Mouse (Mus musculus): ENCODE measurements around the gene Khnyn.

Gene Khnyn

DNA sequence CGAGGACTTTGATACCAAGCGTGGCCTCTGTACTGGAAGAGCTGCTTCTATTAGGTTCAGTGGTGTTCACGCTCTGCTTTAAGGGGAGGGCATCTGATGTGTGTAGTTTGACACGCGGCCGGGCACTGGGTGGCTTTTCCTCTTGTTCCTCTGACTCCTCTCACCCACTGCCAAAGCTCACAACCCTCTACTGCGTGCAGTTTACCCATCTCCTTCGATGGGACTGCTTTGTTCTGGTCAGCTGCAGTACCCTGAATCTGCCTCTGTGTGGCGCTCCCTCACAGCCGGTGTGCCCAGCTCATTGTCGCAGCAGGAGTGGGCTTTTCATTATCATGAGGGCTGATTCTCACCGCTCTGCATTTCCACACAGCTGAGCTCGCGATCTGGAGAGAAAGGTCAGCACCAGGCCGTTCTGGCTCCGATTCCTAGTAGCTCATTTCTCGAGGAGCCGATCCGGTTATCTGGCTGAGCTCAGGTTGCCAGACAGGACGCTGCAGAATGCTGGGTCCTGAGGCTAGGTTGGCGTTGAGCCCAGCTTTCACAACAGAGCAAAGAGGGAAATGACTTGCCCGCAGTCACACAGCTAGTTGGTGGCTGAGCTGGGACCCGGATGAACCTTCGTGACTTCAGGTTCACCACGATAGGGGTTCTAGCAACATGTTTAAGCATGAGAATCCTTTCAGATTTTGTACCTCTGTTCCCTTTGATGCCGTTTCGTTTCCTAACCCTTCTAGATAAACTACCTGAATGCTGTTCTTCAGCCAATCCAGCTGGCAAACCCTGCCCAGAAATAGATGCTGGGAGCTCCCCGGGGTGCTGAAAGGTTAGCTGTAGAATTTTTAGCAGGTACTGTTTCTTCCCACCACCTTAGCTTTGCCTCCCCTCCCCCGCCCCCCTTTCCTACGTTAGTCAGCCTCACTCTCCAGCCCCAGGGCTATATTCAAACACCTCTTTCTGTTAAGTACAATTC is 10.7 kb upstream of the Khnyn start:
- DNase-seq: peak; percentile 92

DNA sequence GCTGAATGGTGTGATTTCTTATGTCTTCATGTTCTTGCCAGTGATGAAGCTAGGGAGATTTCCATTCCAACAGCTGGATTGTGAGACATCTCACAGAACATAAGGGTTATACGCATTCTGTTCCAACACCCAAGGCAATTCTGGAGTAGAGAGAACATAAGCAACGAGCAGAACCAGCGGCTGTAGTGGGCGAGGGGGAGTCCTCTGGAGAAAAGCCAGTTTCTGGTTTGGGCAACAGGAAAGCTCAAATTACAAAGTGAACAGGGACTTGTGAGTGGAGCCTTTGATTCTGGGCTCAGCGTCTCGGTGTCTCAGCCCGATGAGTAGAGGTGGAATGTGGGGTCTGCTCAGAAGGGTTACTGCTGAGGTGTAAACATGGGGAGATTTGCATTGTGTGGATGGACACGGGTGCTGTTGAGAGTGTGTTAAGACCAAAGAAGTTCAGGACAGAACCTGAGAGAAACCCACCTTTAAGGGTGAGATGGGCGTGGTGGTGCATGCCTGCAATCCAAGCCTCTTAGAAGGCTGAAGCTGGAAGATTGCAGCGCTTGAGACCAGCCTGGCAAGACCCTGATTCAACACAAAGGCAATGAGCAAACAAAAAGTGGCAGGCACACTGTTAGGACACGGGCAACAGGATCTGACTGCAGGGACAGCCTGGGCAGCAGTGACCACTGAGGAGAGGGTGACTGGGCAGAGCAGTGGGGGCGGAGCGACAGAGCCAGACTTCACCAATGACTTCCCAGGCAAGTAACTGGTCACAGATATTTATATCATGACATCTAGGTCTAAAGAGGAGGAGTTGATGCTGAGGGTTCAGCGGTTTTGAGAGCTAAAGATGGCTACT is 7.1 kb upstream of the Khnyn start:
- DNase-seq: peak; percentile 77

DNA sequence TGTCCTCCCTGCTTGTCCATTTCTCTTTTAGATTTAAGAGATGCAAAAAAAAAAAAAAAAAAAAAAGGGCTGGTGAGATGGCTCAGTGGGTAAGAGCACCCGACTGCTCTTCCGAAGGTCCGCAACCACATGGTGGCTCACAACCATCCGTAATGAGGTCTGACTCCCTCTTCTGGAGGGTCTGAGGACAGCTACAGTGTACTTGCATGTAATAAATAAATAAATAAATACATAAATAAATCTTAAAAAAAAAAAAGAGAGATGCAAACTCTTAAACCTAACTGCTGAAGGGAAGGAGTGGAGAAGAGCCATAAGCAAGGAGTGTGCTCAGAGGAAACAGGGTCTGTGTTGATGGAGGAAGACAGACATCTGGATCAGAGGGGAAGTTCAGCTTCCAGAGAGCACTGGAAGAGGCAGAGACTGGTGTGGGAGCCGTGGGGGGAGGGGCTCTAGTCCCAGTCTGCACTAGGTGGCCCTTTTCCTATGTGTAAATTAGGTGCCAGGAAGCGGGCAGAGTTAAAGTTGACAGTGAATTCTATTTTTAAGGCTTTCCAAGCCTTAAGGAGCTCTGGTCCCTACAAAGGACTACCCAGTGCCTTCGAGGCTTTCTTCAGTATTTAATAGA is 6.3 kb upstream of the Khnyn start:
- peak; percentile 64 for DNase-seq

DNA sequence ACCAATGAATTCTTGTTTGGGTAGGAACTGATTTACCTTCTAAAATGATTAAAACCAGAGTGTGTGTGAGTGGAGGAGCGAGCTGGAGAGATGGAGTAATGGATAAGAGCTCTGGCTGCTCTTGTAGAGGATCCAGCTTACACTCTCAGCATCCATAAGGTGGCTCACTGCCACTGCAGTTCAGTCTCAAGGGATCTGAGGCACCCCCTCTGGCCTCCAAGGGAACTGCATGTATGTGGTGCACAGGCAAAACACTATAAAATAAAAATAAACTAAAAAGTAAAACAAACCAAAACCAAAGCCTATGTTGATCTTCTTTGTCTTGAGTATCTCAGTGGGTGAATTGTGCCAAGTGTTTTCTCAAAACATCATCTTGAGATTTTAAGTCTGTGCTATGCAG is 5.1 kb upstream of the Khnyn start:
- peak; percentile 75 for DNase-seq

DNA sequence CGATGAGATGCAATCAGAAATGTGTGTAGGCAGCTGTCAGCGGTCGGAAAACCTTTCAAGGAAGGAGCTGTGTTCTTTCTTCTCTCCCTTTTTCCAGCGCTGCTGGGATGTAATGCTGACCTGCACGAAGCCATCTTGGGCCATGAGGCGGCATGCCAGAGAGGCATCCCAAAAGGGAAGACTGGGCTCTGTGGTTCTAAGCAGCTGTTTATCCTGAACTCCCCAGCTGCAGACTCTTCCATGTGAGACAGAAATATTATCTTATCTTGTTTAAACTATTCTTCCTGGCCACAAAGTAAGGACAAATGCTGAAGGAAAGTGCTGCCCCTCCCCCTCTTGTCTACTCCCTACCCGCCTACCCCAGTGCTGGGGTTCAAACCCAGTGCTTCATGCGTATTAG is 3.8 kb upstream of the Khnyn start:
- DNase-seq: peak; percentile 53

DNA sequence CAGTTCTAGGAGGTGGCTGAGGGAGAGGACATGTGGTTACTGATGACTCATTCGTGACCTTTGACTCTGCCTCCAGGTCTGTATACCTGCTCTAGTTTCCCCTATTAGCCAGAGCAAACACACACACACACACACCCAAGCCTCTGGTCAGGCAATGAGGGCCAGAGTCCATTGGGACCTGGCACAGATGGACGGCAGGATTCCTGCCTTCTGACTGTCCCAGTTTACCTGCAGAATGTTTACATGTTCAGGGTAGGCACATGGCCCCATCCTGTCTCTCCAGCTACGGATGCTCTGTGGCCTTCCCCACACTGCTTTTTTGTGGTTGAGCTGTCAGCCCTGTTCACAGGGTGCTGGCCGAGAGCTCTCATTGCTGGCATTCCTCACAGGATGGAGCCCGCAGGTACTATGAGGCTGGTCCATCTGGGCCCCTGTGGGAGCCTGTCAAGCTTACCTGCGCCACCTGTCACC is 2.5 kb upstream of the Khnyn start:
- DNase-seq: peak; percentile 99

DNA sequence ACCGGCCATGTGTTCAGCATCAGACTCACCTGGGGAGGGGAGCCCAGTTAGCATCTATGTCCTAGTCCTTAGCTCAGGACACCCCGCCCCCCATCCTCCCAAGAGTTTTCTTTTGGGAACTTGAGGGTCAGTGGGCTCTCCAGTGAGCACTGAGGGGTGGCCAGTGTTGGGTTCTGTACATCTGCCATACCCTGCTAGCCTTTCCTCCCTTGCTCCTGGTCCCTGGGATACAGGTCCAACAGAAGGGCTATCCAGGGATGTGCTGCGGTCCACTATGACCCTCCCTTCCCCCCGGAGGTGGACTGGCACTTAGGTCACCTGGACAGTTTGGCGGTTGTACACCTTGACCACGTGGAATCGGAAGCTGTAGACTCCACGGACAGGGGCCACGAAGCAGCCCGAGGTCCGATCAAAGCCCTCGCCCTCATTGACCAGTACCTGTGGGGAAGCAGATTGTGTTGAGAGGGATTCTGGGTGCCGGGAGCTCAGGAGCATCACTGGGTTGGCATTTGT is 1.5 kb upstream of the Khnyn start:
- peak; percentile 85 for DNase-seq

DNA sequence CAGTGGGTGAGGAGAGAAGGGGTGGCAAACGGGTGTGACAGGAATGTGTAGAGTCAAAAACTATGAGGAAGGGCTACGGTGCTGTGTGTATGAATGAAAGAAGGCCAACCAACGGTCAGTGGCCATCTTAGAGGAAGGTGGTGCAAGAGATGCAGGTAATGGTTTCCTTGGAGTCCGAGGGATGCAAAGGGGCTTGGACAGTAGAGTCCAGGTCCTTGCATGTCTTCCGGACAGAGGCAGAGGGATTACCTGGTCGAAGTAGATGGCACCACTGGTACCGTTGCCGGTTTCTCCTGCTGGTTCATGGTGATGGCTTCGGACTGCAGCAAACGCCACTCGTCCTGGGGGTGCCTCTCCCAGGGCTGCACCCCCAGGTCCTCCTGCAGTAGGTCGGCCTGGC is 1.1 kb upstream of the Khnyn start:
- DNase-seq: no peak

DNA sequence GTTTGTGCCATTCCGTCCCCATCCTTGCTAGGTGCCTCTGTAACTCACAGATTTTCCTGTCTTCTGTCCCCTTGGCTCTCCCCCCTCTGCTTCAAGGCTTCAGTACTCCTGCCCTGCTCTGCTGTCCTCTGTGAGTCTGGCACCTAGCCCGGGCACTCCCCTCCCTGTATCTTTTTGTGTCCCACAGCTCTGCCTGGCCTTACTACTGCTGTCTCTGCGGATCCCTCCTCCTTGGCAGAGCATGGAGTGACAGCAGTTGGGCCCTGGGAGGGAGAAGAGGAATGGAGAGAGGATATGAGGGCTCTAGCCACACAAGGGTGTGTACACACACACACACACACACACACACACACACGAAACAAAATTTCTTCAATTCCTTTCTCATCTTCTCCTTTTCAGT is 581 bp upstream of the Khnyn start, which contains the start of gene Cbln3:
Cbln3 (minus strand) TSS at position 227 of the 400 bp plus-strand sequence.
- peak; percentile 100 for DNase-seq

DNA sequence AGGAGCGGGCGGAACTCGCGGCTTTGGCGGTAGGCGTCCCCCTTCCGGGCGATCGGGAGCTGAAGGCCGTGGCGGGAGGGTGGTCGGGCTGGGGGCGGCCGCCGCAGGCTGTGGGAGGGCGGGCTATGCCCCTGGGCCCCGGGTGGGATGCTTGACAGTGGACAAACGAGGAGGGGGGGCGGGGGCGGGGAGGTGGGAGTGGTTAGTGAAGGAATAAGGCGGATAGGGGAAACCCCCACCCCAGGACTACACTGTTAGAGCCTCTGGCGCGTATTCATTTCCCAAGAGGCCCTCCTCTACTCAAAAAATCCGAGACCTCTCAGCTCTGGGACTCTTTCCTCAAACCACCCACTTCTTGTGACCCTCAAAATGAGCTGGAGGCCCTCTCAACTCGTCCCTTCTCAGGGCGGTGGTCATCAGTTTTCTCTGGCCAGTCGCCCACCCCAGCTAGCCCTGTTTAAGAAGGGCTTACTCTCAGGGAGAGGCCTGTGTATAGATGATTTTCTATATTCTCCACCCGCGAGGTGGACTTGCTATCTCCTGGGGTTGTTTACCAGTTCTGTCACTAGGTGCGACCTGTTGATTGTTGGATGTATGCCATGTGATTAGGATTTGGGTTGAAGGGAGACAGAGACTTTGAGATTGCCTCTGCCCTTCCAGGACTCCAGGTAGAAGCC is 505 bp downstream of the Khnyn start:
- DNase-seq: peak; percentile 82

DNA sequence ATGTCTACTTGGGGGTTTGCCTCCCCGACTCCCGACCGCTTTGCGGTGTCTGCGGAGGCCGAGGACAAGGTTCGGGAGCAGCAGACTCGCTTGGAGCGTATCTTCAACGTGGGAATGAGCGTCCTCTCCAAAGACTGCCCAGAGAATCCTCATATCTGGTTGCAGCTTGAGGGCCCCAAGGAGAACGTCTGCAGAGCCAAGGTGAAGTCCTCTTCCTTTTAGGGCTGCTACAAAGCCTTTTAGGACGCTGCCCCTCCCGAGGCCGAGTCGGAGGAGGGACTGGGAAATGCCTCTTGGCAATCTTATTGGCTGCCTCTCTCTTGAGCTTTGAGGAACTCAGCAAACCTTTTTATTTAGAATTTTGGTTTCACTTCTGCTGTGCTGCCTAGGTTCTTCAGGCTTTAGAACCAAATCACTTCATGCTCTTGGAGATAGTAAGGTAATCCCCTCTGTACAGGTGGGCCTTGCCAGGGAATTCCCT is 1.1 kb downstream of the Khnyn start:
- no peak for DNase-seq

DNA sequence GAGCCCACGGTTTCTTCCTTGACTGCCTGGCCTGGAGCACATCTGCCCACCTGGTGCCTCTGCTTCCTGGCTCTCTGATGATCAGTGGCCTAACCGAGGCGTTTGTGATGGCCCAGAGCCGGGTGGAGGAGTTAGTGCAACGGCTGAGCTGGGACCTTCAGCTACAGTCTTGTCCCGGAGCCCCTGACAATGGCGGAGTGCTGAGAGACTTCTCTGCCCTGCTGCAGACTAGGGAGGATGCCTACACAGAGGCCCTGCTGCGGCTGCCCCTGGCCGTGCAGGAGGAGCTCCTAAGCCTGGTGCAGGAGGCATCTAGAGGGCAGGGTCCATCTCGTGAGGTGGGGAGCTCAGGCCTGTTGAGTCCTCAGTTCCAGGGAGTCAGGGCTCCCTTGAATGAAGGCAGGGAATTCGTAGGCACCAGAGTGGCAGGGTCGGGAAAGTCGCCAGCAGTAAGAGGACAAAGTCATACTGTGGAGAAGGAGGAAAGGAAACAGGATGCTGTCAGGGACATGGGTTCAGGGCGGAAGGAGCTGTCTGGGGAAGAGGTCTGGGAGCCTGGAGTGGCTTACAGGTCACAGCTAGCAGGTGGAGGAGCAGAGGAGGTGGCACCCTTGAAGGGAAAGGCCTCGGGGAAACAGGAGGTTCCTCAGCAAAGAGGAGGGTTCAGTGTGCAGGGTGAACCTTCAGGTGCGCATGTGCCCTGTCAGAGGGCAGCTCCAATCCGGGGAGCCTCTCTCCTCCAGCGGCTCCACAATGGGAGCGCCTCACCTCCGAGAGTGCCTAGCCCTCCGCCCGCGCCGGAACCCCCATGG is 2.0 kb downstream of the Khnyn start:
- peak; percentile 57 for DNase-seq

DNA sequence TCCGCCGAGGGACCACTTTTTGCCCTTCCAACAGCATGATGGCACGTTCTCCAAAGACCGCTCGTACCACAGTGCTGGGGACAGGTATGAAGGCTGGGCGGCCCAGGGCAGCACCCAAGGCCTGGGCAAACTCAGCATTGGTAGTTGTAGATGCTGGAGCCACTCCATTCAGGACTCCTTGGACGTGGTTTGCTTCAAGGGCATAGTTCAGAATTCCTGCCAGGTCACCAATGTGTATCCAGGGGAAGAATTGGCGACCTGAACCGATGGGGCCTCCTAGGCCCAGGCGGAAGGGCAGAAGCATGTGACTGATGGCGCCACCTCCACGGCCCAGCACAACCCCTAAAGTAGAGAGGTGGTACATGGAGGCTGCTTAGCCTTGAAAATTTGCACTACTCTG is 12.9 kb downstream of the Khnyn start:
- peak; percentile 33 for DNase-seq

DNA sequence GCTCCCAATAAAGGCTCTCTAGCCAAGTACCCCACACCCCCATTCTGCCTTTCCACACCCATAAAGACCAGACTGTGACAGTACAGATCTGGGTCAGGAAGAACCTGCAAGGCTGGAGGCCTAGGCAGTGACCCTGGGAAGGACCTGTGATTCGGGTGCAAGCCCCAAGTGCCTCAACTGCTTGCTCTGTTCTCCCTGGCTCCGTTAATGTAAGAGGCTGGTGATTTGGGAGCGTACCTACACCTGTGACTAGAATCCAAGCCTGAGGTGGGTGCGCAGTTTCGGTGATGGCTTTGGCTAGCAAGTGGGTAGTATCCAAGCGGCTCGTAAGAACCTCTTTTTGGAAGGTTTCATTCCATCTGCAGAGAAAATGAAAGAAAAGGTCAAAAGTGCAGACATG is 14.2 kb downstream of the Khnyn start:
- DNase-seq: peak; percentile 45

DNA sequence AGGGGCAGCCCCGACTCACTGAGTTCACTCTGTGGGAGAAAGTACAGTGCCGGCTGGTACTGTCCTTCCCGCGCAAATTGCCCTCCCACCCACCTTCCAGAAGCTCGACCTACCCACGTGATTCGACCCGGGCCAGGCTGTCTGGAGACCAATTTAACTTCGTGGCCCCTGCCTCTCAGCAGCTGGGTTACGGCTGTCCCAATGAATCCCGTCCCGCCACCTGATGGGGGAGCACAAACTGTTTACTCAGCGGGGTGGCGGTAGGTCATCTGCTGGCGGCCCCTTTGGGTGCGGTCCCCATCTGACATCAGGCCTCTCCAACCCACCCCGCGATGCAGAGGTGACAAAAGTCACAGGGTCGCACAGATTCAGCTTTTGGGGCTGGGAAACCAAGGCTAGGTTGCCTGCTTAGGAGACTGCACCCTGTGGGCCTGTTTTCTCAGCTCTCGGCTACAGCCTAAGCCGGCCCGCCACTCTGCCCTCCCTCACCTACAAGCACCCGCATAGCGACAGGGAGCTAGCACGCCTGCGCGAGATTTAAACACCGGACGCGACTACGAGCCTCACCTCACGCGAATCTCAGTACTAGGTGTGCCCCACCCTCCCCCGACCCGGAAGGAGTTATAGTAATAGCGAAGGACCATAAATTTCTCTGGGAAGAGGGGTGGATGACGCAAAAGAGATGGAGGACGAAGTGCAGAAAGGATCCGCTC is 15.1 kb downstream of the Khnyn start, which contains the start of gene Sdr39u1:
Sdr39u1 (minus strand) TSS at position 593 of the 713 bp plus-strand sequence.
- DNase-seq: peak; percentile 95

DNA sequence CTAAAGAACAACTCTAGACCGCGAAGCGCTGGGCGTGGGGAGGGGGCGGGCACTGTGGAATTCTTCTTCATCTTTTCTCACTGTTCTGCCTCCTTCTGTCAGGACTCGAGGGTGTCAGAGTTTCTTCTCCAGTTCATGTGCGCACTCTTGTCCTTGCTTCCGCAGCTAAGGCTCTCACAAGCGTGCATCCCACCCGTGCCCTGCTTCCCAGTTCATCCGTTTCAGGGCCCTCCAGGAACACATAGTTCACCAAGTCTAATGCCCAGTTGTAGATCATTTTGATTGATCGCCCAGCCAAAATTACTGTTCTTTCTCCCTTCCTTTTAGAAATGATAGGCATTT is 15.6 kb downstream of the Khnyn start:
- DNase-seq: no peak

DNA sequence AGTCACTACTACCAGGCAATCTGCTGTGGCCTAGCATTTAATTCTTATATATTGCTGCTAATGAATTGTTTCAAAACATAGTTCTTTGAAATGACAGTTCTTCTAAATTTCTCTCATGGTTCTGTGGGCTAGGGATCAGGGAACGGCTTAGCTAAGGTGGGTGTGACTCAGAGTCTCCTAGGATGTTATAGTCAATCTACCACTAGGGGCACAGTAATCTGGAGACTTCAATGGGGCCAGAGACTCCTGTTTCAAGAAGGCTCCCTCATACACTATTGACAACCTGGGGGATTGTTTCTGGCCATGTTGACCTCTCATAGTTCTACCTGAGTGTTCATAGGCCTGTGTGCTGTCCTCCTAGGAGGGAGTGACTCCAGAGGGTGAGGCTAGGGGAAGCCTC is 20.8 kb downstream of the Khnyn start:
- DNase-seq: no peak

DNA sequence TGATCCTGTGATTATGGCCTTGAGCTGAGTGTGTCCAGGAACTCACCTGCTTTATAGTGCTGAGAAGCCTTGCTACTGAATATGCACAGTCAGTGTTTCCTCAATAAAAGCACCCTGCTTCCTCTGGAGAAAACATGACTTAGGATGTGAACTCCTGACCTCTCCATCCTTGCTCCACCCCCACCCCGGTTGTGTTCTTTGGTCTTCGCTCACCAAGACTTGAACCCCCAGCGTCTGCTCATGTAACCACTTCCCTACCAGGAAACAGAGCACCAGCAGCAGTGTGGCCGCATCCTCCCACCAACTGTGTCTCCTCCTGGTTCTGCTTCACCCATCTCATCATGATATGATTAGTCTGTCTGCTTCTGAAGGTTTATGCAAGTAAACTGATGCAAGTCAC is 28.7 kb downstream of the Khnyn start:
- no peak for DNase-seq

DNA sequence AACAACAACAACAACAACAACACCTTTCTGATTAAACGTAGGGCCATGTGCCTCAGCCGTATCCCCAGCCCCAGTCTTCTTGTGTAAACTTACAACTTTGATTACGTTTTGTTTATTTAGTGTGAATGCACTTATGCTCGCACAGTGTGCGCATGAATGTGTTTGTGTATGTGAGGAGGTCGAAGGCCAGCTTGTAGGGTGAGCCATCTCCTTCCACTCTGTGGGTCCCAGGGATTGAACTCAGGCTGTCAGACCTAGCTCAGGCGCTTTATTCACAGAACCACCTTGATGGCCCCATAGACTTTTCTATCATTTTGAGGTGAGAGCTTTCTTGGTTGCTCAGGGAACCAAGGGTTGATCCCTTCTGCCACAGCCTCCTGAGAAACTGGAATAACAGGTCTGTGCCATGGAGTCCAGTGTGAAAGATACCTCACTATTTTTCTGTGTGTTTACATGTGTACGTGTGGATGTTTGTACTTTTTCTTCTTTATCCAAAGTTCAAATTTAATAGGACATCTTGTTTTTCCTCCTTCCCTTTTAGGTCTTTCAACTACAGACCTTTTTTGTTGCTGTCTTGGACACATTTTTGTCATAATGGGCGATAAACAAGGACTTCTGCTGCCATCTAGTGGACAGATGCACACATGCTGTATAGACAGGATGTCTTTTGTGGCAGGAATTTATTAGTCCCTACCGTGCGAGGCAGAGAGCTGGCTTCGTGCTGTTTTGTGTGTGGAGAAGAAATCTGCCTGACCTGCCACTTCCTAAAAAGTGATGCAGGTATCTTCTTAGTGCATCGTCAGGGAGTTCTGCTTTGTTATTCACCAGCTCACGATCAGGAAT is 33.7 kb downstream of the Khnyn start:
- DNase-seq: peak; percentile 70

Measured in cerebellum, adult 11-12 months (tissue).